Mouse (Mus musculus) liver, embryonic 16.5 days (tissue): ENCODE measurements around the gene Gm28845. TPM values are rescaled to one million over a fixed set of nuclear protein-coding genes. Genes with fewer than 3 reads are reported as not detected.

Experiments
- ATAC-seq: fragments of 200-750 bp; cut with Nextera tagmentation; 2 replicates; pipeline ENCODE4 v1.8.0; 2017; ENCODE audit warnings: low read depth, mild to moderate bottlenecking, moderate number of reproducible peaks, moderate library complexity
- H3K27ac ChIP-seq: fragments of 300-500 bp; sonication (generic); 2 replicates; pipeline ENCODE4 v1.5.1; 2014; ENCODE audit warnings: mild to moderate bottlenecking, low read length
- H3K27me3 ChIP-seq: fragments of 300-500 bp; sonication (generic); 2 replicates; pipeline ENCODE4 v1.6.1; 2014; ENCODE audit warnings: low read depth, low read length, mixed read lengths; ENCODE audit not compliant: control insufficient read depth, insufficient read depth
- H3K36me3 ChIP-seq: fragments of 300-500 bp; sonication (generic); 2 replicates; pipeline ENCODE4 v1.6.1; 2014; ENCODE audit warnings: mild to moderate bottlenecking; ENCODE audit not compliant: control insufficient read depth, insufficient read depth
- H3K4me1 ChIP-seq: fragments of 300-500 bp; sonication (generic); 2 replicates; pipeline ENCODE4 v1.6.1; 2014; ENCODE audit warnings: low read depth, low read length, mixed read lengths; ENCODE audit not compliant: control insufficient read depth
- H3K4me2 ChIP-seq: fragments of 300-500 bp; sonication (generic); 2 replicates; pipeline ENCODE4 v1.6.1; 2014; ENCODE audit warnings: low read depth, low read length, mixed read lengths
- H3K4me3 ChIP-seq: fragments of 300-500 bp; sonication (generic); 2 replicates; pipeline ENCODE4 v1.5.1; 2014; ENCODE audit warnings: low read depth, mild to moderate bottlenecking, low read length
- H3K9ac ChIP-seq: fragments of 300-500 bp; sonication (generic); 2 replicates; pipeline ENCODE4 v1.6.1; 2014; ENCODE audit warnings: low read depth, low read length
- H3K9me3 ChIP-seq: fragments of 300-500 bp; sonication (generic); replicated peaks from 2 replicates; pipeline ENCODE4 v1.6.1; 2016; ENCODE audit warnings: low read length; ENCODE audit not compliant: control insufficient read depth
- WGBS: fragments of 180-500 bp; shearing (Covaris S2); extraction: QIAGEN DNeasy Blood & Tissue Kit; methylation state at CpG from one replicate; pipeline ENCODE4 v1.1.7; 2014; ENCODE audit not compliant: insufficient replicate concordance; 5-methylcytosine and 5-hydroxymethylcytosine counted together
- polyA plus RNA-seq: library from polyadenylated mRNA; unstranded; fragments of >200 nt; fragmentation: Nextera tagmentation; extraction: Ambion mirVana; gene quantifications from 2 replicates; pipeline ENCODE4 v1.2.1, GENCODE M21; 2015

The Gm28845 gene
- polyA plus RNA-seq, 1 experiment from 2014 or later: not detected

DNA sequence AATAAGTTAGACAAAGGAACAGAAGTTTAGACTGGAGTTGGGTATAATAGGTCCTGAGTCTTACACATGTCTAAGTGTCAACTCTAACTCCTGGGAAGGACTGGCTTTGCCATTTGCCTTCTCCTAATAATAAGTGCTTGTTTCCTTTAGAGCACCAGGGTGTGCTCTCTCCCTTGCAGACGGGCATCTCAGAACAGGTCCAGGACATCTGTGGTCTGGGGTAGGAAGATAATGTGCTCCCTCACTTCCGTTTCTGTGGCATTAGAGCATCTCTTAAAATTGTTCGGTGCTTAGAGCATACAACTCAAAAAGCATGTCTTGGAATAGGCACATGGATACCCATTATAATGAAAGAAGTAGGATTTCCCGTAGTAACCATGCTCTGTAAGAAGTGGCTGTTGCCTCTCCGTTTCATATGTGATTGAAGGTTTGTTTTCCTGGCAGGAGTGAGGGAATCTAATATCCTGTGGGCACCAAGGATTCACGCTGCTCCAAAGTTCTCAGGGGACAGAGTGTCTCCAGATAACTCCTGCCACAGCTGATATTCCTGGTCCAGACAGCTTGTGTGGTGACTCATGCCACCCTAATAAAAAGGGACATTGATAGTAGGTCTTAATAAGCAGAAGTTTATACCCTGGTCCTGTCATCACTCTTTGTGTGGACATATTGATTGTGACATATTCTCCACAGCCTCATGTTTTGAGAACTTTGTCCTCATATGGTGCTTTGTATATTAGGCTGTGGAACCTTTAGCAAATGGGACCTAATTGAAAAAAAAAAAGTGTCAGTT lies 30.6 kb downstream of the Gm28845 start:
- 41% methylated on average over 6 of the region's 6 CpGs for WGBS
- no peaks in the 10 kb centered on the region for H3K27me3 ChIP-seq
- no peak overlapping the region for H3K4me3 ChIP-seq
- H3K4me1 ChIP-seq: no peaks in the 10 kb centered on the region
- no peaks in the 10 kb centered on the region for H3K36me3 ChIP-seq
- no peak overlapping the region for H3K4me2 ChIP-seq
- no peak overlapping the region for H3K9ac ChIP-seq
- H3K27ac ChIP-seq: no peak overlapping the region
- ATAC-seq: no peak; the same call in 1 of the 2 replicates
- H3K9me3 ChIP-seq: no peaks in the 10 kb centered on the region

DNA sequence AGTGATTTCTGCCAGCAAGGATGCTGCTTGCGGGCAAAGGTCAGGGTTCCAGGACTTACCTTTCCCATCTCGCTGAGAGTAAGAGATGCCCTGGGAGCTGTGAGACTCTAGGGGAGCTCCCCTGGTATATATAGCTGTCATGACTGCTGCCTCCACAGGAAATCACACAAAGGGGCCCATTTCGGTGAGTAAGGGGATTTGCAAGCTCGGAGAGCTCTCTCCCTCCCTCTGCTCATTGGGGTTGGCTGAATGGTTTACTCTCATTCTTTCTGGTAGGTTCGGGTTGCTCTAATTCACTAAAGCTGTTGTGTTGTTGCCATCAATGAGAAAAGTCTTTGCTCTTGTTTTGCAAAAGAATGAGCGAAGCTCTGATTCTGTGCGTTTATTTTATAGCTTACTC lies 37.2 kb downstream of the Gm28845 start, which contains the start of gene Crygb:
Gene Crygb (minus strand): TSS at position 101 of the 400 bp plus-strand sequence.
- Histone ChIP-seq H3K9me3 (no peaks in the 10 kb centered on the region), H3K27me3 (no peaks in the 10 kb centered on the region), H3K4me3 (no peak within 1 kb of the TSS), H3K4me2 (no peak within 1 kb of the TSS), H3K27ac (no peak within 1 kb of the TSS), H3K4me1 (no peaks in the 10 kb centered on the region), H3K9ac (no peak within 1 kb of the TSS), H3K36me3 (no peaks in the 10 kb centered on the region)
- 39% methylated on average over 7 of the region's 7 CpGs for WGBS
- no peak for ATAC-seq

DNA sequence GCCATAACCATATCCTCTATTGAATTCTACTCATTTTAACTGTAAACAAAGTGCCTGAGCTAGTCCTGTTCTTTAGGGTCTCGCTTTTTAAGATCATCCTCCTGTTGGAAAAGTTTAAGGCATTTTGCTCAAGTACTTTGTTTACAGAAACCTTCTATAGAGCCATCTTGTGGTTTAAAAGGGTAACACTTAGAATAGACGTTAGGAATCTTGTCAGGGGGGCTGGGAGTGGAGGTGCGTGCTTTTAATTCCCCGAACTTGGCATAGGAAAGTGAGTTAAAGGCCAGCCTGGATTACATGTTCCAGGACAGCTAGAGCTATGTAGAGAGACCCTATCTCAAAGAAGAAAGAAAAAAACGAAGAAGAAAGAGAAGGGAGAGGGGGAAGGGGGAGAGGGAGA lies 43.8 kb downstream of the Gm28845 start:
- H3K27ac ChIP-seq: no peak overlapping the region
- no peaks in the 10 kb centered on the region for H3K9me3 ChIP-seq
- no peak overlapping the region for H3K4me3 ChIP-seq
- WGBS: 18% methylated on average over 5 of the region's 5 CpGs
- H3K27me3 ChIP-seq: no peaks in the 10 kb centered on the region
- no peaks in the 10 kb centered on the region for H3K36me3 ChIP-seq
- H3K4me2 ChIP-seq: no peak overlapping the region
- H3K4me1 ChIP-seq: no peaks in the 10 kb centered on the region
- ATAC-seq: no peak
- no peak overlapping the region for H3K9ac ChIP-seq

DNA sequence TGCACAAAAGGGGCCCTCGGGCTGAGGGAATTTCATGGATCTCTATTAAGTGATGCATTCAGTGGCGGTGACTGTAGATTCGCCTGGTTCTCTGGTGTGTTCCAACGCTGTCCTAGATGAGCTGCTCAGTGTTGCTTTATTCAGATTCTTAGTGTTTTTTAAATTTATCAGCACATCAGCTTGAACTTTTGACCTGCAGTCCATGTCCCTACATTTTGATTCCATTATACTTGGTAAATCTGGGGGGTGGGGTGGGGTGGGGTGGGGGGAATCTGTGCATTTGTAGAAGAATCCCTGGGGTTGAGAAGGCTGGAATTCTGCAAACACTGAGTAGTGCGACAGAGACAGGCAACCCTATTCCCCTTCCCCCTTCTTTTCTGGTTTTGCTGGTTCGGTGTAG lies 45.8 kb downstream of the Gm28845 start, which contains the start of gene Crygc:
Gene Crygc (minus strand): TSS at position 101 of the 400 bp plus-strand sequence.
- Histone ChIP-seq H3K36me3 (no peaks in the 10 kb centered on the region), H3K4me3 (no peak within 1 kb of the TSS), H3K27me3 (no peaks in the 10 kb centered on the region), H3K9ac (no peak within 1 kb of the TSS), H3K4me1 (no peaks in the 10 kb centered on the region), H3K27ac (no peak within 1 kb of the TSS), H3K4me2 (no peak within 1 kb of the TSS), H3K9me3 (no peaks in the 10 kb centered on the region)
- ATAC-seq: no peak
- 54% methylated on average over 6 of the region's 6 CpGs for WGBS

DNA sequence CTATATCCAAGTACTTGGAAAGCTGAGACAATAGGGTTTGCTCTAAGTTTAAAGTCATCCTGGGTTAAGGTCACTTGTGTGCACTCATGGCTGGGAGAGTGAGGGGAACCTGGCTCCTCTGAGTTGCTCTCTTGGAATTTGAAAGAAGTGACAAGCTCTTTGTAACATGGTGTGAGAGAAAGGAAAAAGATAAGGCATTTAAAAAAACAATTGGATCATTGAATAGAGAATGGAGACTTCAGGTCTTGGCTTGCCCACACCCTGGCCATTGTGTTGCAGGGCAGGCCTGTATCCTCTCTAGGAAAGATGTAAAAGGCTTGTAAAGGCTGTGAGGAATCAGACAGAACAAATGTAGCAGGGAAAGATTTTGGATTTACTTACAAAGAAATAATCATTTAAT lies 51.5 kb downstream of the Gm28845 start:
- H3K27me3 ChIP-seq: no peaks in the 10 kb centered on the region
- no peak overlapping the region for H3K4me3 ChIP-seq
- ATAC-seq: no peak
- no peak overlapping the region for H3K27ac ChIP-seq
- no peak overlapping the region for H3K9ac ChIP-seq
- H3K4me2 ChIP-seq: no peak overlapping the region
- no peaks in the 10 kb centered on the region for H3K9me3 ChIP-seq
- no peaks in the 10 kb centered on the region for H3K36me3 ChIP-seq
- no peaks in the 10 kb centered on the region for H3K4me1 ChIP-seq

DNA sequence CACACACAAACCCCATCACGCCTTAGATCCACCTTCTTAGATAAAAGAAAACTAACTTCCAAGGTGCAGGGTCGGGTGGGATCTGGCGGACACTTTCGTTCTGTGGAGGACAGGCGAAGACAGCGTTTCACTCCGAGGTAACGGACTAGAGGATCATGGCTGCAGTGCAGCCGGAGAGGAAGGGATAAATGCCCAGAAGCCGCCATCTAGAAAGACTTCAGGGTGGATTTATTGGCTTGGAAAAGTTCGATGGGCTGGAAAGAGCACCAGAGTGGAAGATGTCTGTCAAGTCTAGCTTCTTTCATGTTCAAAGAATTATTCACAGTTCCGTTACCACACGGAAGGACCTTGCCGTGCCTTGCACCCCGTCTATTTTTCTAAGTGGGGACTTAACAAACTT lies 55.2 kb downstream of the Gm28845 start:
- Histone ChIP-seq H3K4me1 (no peaks in the 10 kb centered on the region), H3K27me3 (no peaks in the 10 kb centered on the region), H3K9ac (no peak overlapping the region), H3K4me2 (no peak overlapping the region), H3K27ac (no peak overlapping the region), H3K9me3 (no peaks in the 10 kb centered on the region), H3K36me3 (no peaks in the 10 kb centered on the region), H3K4me3 (no peak overlapping the region)
- WGBS: 77% methylated on average over 15 of the region's 15 CpGs
- ATAC-seq: no peak

DNA sequence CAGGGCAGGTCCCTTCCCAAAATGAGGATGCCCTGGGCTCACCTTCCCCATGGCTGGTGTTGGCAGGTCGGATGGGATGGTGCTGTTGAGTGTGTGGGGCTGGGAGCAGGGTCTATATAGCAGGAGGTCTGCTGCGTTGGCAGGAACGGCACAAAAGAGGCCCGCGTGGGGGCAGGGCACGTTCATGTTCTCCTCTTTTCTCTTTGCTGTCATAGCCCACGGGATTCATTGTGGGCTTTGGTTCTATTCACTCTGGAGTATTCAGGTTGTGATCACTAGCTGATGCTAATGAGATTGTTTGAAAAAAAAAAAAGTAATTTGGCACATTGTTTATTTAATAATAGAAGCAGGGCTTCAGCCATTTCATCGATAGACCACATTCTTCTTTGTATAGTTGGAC lies 56.0 kb downstream of the Gm28845 start, which contains the start of gene Crygd:
Gene Crygd (minus strand): TSS at position 101 of the 400 bp plus-strand sequence.
- ATAC-seq: no peak
- Histone ChIP-seq H3K4me2 (no peak within 1 kb of the TSS), H3K27me3 (no peaks in the 10 kb centered on the region), H3K9me3 (no peaks in the 10 kb centered on the region), H3K27ac (no peak within 1 kb of the TSS), H3K4me1 (no peaks in the 10 kb centered on the region), H3K4me3 (no peak within 1 kb of the TSS), H3K36me3 (no peaks in the 10 kb centered on the region), H3K9ac (no peak within 1 kb of the TSS)
- 78% methylated on average over 8 of the region's 8 CpGs for WGBS

DNA sequence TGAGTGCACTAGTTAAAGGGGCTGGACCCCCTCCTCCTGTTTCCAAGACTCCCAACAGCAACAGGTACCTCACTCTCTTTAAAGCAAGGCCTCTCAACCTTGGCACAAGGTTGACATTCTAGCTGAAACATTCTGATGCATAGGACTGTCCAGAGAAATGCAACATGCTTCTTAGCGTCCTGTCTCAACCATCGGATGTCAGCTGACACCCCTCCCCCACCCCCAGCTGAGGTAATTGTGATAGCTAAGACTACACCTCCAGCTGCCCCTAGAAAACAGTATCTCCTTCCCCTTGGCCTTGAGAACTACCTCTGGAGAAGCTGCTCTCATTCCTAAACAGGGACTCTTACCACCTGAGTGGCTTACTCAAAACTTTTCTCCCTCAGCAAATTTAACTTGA lies 67.2 kb downstream of the Gm28845 start:
- Histone ChIP-seq H3K9me3 (no peaks in the 10 kb centered on the region), H3K36me3 (no peaks in the 10 kb centered on the region), H3K4me1 (no peaks in the 10 kb centered on the region), H3K4me2 (no peak overlapping the region), H3K9ac (no peak overlapping the region), H3K27ac (no peak overlapping the region), H3K27me3 (no peaks in the 10 kb centered on the region), H3K4me3 (no peak overlapping the region)
- no peak for ATAC-seq
- 39% methylated on average over 2 of the region's 2 CpGs for WGBS

DNA sequence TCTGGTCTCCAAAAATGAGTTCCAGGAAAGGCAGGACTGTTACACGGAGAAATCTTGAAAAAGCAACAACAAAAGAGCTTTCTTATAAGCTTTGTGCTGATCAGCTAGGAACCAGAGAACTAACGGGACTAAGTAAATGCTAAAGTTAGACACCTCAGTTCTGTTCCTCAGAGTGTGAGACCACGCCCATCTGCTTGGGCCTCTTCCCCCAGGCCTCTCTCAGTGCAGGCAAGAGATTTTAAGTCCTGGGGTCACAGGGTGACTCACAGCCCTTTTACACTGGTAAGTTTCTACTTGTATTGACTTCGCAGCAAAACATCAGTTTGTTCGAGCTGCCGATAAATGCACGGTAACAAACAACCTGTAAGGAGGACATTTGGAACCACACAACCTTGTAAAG lies 67.7 kb downstream of the Gm28845 start:
- Histone ChIP-seq H3K4me2 (no peak overlapping the region), H3K4me1 (no peaks in the 10 kb centered on the region), H3K9me3 (no peaks in the 10 kb centered on the region), H3K27me3 (no peaks in the 10 kb centered on the region), H3K27ac (no peak overlapping the region), H3K9ac (no peak overlapping the region), H3K36me3 (no peaks in the 10 kb centered on the region), H3K4me3 (no peak overlapping the region)
- ATAC-seq: no peak
- 63% methylated on average over 7 of the region's 7 CpGs for WGBS
